Mouse (Mus musculus) small intestine, adult 2 months (tissue): ENCODE data around the gene Btf3l4. TPM values are rescaled to one million over a fixed set of nuclear protein-coding genes. Genes with fewer than 3 reads are reported as not detected.

Experiments
- H3K27ac ChIP-seq: fragments of 200-500 bp; 2 replicates; pipeline ENCODE4 v1.5.1; 2012; ENCODE audit warnings: low read depth, low read length, control low read depth, inconsistent platforms; ENCODE audit not compliant: insufficient read depth
- H3K27me3 ChIP-seq: fragments of 200-500 bp; 2 replicates; pipeline ENCODE4 v1.6.1; 2012; ENCODE audit warnings: mild to moderate bottlenecking, moderate library complexity, low read length, inconsistent platforms; ENCODE audit not compliant: control insufficient read depth, insufficient read depth
- H3K36me3 ChIP-seq: fragments of 200-500 bp; 2 replicates; pipeline ENCODE4 v1.6.1; 2012; ENCODE audit warnings: mild to moderate bottlenecking, low read length, control low read depth, inconsistent platforms; ENCODE audit not compliant: control insufficient read depth, insufficient read depth
- H3K4me1 ChIP-seq: fragments of 200-500 bp; 2 replicates; pipeline ENCODE4 v1.6.1; 2012; ENCODE audit warnings: low read length, inconsistent platforms, mixed read lengths; ENCODE audit not compliant: control insufficient read depth, insufficient read depth, insufficient read length
- H3K4me3 ChIP-seq: fragments of 200-500 bp; 2 replicates; pipeline ENCODE4 v1.5.1; 2012; ENCODE audit warnings: low read depth, mild to moderate bottlenecking, control low read depth, inconsistent platforms, low read length, moderate library complexity
- CTCF ChIP-seq: fragments of 200-500 bp; IDR thresholded peaks from 2 replicates; pipeline ENCODE4 v1.5.1; 2012; ENCODE audit warnings: low read depth, mild to moderate bottlenecking, control low read depth, inconsistent platforms, low read length, moderate library complexity, mixed read lengths; ENCODE audit not compliant: insufficient replicate concordance, insufficient read length; ENCODE audit errors: extremely low read depth
- POLR2A ChIP-seq: fragments of 200-500 bp; IDR thresholded peaks from 2 replicates; pipeline ENCODE4 v1.6.1; 2012; ENCODE audit warnings: low read depth, mild to moderate bottlenecking, control low read depth, inconsistent platforms, low read length, moderate library complexity
- WGBS: fragments of 180-500 bp; shearing (Covaris S2); methylation state at CpG from one replicate; pipeline ENCODE4 v1.1.7; 2018; 5-methylcytosine and 5-hydroxymethylcytosine counted together
- polyA plus RNA-seq: library from polyadenylated mRNA; depleted of rRNA; stranded (reverse); fragments of >200 nt; gene quantifications from 2 replicates; pipeline ENCODE4 v1.2.3, GENCODE M21; 2012

The Btf3l4 gene
- polyA plus RNA-seq, 1 experiment, result 3.2 TPM

DNA sequence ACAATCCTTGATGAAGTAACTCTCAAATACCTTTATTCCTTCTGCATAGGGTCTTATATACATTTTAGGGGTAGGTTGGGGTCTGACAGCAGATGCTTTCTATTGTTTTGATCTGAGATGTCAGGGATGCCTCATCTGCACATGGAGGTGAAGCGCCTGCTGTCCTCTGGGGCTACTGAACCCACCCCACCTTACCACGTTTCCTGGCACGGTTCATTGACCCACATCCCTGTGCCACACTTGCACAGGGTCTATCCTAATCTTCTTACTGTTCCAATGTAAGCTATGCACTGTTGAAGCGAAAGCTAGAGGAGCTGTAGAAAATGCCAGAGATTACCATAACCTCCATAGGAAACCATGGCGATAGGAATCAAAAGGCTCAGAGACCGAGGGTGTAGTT, 21.9 kb downstream of the Btf3l4 start:
- Histone ChIP-seq H3K27ac (no peak overlapping the region), H3K4me1 (no peaks in the 10 kb centered on the region), H3K27me3 (no peaks in the 10 kb centered on the region), H3K4me3 (no peak overlapping the region), H3K36me3 (peaks cover 2% of the 10 kb centered on the region; the same call in 1 of the 2 replicates)
- WGBS, result 75% methylated on average over 6 of the region's 6 CpGs
- no peak for TF ChIP-seq CTCF
- no peak for TF ChIP-seq POLR2A

GRCm38 (mm10) chr4:108811142-108811541, 22.3 kb downstream of the Btf3l4 start:
- no peaks in the 10 kb centered on the region for H3K27me3 ChIP-seq
- WGBS, result 63% methylated on average over 4 of the region's 4 CpGs
- no peak overlapping the region for H3K27ac ChIP-seq
- no peaks in the 10 kb centered on the region for H3K4me1 ChIP-seq
- peaks cover 2% of the 10 kb centered on the region; the same call in 1 of the 2 replicates for H3K36me3 ChIP-seq
- TF ChIP-seq POLR2A (no peak), CTCF (no peak)
- H3K4me3 ChIP-seq, result no peak overlapping the region

DNA sequence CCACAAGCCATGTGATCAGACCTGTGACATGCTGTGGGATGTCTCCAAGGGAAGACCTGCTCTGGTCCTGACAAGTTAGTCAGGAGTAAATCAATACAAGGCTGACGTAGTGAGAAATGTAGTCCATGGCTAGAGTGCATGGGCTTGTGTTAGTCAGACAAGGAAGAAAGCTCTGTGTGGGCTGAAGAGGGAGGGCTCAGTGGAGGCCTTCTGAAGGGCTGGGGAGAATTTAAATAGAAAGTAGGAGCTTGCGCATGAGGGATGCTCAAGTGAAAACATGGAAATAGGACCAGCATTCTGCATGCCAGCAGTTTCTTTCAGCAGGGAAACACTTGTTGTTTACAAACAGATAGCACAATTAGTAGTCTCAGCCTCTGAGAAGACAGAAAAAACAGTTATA, 29.9 kb downstream of the Btf3l4 start:
- Histone ChIP-seq H3K36me3 (no peaks in the 10 kb centered on the region), H3K4me1 (no peaks in the 10 kb centered on the region), H3K27ac (no peak overlapping the region), H3K4me3 (no peak overlapping the region), H3K27me3 (no peaks in the 10 kb centered on the region)
- TF ChIP-seq CTCF (no peak), POLR2A (no peak)
- WGBS, result 78% methylated on average over 2 of the region's 2 CpGs

DNA sequence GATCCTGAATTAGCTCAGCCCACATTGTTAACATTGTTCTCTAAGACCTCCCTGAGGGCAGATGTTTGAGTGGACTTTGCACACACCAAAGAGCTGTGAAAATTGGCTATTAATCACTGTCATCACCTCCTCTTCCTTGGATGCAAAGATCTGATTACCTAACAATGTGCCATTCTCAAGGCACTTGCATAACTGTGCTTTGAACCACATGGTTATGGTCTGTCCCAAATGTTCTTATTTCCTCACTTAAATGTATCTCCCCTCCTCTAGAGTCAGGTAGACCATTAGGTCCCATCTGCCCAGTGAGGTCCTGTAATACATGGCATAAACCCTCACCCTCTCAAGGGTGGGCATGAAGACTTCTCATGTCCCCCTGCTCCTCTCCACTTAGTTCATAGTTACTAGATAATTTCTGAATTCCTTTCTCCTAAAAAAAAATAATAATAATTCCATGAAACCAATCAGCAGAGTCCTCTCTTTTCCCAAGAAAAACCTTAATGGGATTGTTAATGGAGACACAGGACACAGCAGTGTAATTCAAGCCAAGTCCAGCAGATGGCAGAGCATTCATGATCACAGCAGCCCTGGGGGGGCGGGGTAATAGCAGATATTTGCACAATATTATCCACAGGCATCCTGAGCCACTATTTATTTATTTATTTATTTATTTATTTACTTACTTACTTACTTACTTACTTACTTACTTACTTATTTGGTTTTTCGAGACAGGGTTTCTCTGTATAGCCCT, 35.2 kb downstream of the Btf3l4 start:
- Histone ChIP-seq H3K4me1 (no peaks in the 10 kb centered on the region), H3K4me3 (no peak overlapping the region), H3K27me3 (no peaks in the 10 kb centered on the region), H3K27ac (no peak overlapping the region), H3K36me3 (no peaks in the 10 kb centered on the region)
- TF ChIP-seq POLR2A (no peak), CTCF (peak; percentile 69; the same call in 1 of the 2 replicates)
- 37% methylated on average over 2 of the region's 2 CpGs for WGBS

- no peaks in the 10 kb centered on the region for H3K4me1 ChIP-seq
- no peak overlapping the region for H3K27ac ChIP-seq
- H3K4me3 ChIP-seq, result no peak overlapping the region
- TF ChIP-seq POLR2A, result no peak
- no peak for TF ChIP-seq CTCF
- H3K36me3 ChIP-seq, result no peaks in the 10 kb centered on the region
- WGBS, result 63% methylated on average over 4 of the region's 4 CpGs
- no peaks in the 10 kb centered on the region for H3K27me3 ChIP-seq
These were observed 36.7 kb downstream of the Btf3l4 start for GRCm38 (mm10) chr4:108796701-108797100.

- Histone ChIP-seq H3K4me1 (no peaks in the 10 kb centered on the region), H3K27me3 (no peaks in the 10 kb centered on the region), H3K4me3 (no peak overlapping the region), H3K27ac (no peak overlapping the region), H3K36me3 (no peaks in the 10 kb centered on the region)
- TF ChIP-seq CTCF, result no peak
- TF ChIP-seq POLR2A, result no peak
- WGBS, result 18% methylated on average over 1 of the region's 1 CpGs
These were observed 39.5 kb downstream of the Btf3l4 start for GRCm38 (mm10) chr4:108793941-108794340.

DNA sequence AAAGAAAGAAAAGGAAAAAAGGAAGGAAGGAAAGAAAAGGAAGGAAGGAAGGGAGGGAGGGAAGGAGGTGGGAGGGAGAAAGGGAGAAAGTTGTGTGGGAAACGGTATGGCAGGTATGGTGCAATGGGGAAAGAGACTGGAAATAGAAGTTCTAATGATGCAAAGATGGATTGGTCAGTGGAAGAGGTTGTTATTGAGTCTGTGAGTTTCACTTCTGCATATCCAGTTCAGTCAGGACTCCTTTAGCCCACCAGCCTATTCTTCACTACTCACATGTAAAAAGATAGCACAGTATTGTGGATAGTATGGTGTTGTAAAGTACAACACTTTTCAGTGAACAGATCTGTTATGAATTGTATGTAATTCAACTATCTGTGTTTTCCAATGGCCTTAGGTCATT, 42.9 kb downstream of the Btf3l4 start:
- H3K27ac ChIP-seq, result no peak overlapping the region
- H3K36me3 ChIP-seq, result no peaks in the 10 kb centered on the region
- TF ChIP-seq POLR2A (no peak), CTCF (no peak)
- no peak overlapping the region for H3K4me3 ChIP-seq
- H3K27me3 ChIP-seq, result no peaks in the 10 kb centered on the region
- 78% methylated on average over 1 of the region's 1 CpGs for WGBS
- H3K4me1 ChIP-seq, result no peaks in the 10 kb centered on the region
